Mouse (Mus musculus) ES-Bruce4 (cell line): ENCODE results near the gene Magi1. TPM values are rescaled to one million over a fixed set of nuclear protein-coding genes. Genes with fewer than 3 reads are reported as not detected.

Source experiments
- H3K27ac ChIP-seq: 2 replicates; pipeline ENCODE4 v1.5.1; 2012; ENCODE audit warnings: low read length, inconsistent platforms; ENCODE audit not compliant: insufficient read depth
- H3K27me3 ChIP-seq: 2 replicates; pipeline ENCODE4 v1.6.1; 2012; ENCODE audit warnings: mild to moderate bottlenecking, low read length, inconsistent platforms; ENCODE audit not compliant: control insufficient read depth, poor library complexity, insufficient read depth, severe bottlenecking
- H3K36me3 ChIP-seq: 2 replicates; pipeline ENCODE4 v1.6.1; 2012; ENCODE audit warnings: inconsistent platforms, mild to moderate bottlenecking, low read length, moderate library complexity; ENCODE audit not compliant: control insufficient read depth, poor library complexity, insufficient read depth, severe bottlenecking
- H3K4me1 ChIP-seq: one replicate; pipeline ENCODE4 v1.8.1; 2011; ENCODE audit warnings: low read length; ENCODE audit not compliant: control insufficient read depth, insufficient read depth
- H3K4me3 ChIP-seq: 2 replicates; pipeline ENCODE4 v1.5.1; 2011; ENCODE audit warnings: low read depth, mild to moderate bottlenecking, low read length
- H3K9ac ChIP-seq: 2 replicates; pipeline ENCODE4 v1.6.1; 2012; ENCODE audit warnings: low read depth, mild to moderate bottlenecking, inconsistent platforms; ENCODE audit not compliant: poor library complexity, severe bottlenecking
- H3K9me3 ChIP-seq: replicated peaks from 2 replicates; pipeline ENCODE4 v1.6.1; 2012; ENCODE audit warnings: mild to moderate bottlenecking, low read length, inconsistent platforms; ENCODE audit not compliant: control insufficient read depth, poor library complexity, insufficient read depth, severe bottlenecking
- CTCF ChIP-seq: IDR thresholded peaks from one replicate; pipeline ENCODE4 v1.8.1; 2011; ENCODE audit warnings: low read depth, low read length
- EP300 ChIP-seq: IDR thresholded peaks from 2 replicates; pipeline ENCODE4 v1.6.1; 2011; ENCODE audit warnings: low read depth, low read length; ENCODE audit not compliant: insufficient read depth
- POLR2A ChIP-seq: IDR thresholded peaks from one replicate; pipeline ENCODE4 v1.8.1; 2011; ENCODE audit warnings: low read length; ENCODE audit not compliant: insufficient read depth
- polyA plus RNA-seq: library from polyadenylated mRNA; stranded (reverse); fragments of >200 nt; gene quantifications from 2 replicates; pipeline ENCODE4 v1.2.4, GENCODE M21; 2011; ENCODE audit warnings: low read depth; ENCODE audit not compliant: missing spikeins, insufficient read depth, insufficient read length

The Magi1 gene
- polyA plus RNA-seq, 1 experiment = 22.4 TPM

DNA sequence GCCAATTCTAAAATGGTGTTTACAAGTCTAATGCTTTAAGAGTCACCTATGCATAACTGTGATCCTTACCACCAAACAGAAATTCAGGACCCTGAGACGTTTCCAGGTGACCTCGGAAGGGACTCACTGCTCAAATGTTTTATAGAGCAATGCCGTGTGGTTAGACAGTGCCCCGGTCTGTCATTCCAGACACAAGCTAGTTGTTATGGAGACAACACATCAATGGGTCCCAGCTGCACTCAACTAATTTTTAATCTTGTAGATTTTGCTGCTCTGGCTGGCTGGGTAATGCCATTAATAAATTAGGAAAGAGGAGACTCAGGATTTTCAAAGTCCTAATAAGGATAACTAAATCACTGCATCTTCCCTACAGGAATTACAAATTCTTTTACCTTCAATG is 151.7 kb downstream of the Magi1 start:
- no peaks in the 10 kb centered on the region for H3K4me1 ChIP-seq
- H3K9ac ChIP-seq = no peak overlapping the region
- H3K27me3 ChIP-seq = no peaks in the 10 kb centered on the region
- TF ChIP-seq EP300 (no peak), CTCF (no peak), POLR2A (no peak)
- H3K36me3 ChIP-seq = no peaks in the 10 kb centered on the region
- H3K27ac ChIP-seq = no peak overlapping the region
- H3K9me3 ChIP-seq = no peaks in the 10 kb centered on the region
- H3K4me3 ChIP-seq = no peak overlapping the region

- Histone ChIP-seq H3K27ac (no peak overlapping the region), H3K9ac (no peak overlapping the region), H3K4me3 (no peak overlapping the region), H3K9me3 (no peaks in the 10 kb centered on the region), H3K36me3 (no peaks in the 10 kb centered on the region), H3K27me3 (no peaks in the 10 kb centered on the region), H3K4me1 (no peaks in the 10 kb centered on the region)
- TF ChIP-seq POLR2A = no peak
- no peak for TF ChIP-seq EP300
Observed at GRCm38 (mm10) chr6:94130389-94130788, 153.3 kb downstream of the Magi1 start.

DNA sequence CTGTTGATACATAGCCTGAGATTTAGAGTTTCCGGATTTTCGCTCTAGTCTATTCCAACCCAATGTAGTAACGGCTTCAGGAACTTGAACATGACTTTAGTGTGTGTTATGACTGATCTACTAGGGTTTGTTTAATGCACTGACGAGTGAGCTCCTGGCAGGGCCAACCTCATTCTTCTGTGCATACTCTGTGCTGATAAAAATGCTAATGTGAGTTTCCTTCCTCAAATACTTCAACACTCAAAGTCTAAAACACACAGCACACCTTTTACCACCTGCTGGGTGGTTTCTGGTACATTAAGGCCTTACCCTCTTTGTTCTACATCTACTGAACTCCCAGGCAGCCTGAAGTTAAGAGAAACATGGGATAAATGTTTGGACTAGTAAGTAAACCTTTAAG is 157.0 kb downstream of the Magi1 start:
- TF ChIP-seq POLR2A (no peak), CTCF (no peak), EP300 (no peak)
- Histone ChIP-seq H3K4me1 (no peaks in the 10 kb centered on the region), H3K27ac (no peak overlapping the region), H3K36me3 (no peaks in the 10 kb centered on the region), H3K9ac (no peak overlapping the region), H3K4me3 (no peak overlapping the region), H3K9me3 (no peaks in the 10 kb centered on the region), H3K27me3 (no peaks in the 10 kb centered on the region)

GRCm38 (mm10) chr6:94125144-94125543 is 158.6 kb downstream of the Magi1 start:
- Histone ChIP-seq H3K9ac (no peak overlapping the region), H3K4me1 (no peaks in the 10 kb centered on the region), H3K36me3 (no peaks in the 10 kb centered on the region), H3K27me3 (no peaks in the 10 kb centered on the region), H3K9me3 (no peaks in the 10 kb centered on the region), H3K4me3 (no peak overlapping the region), H3K27ac (no peak overlapping the region)
- TF ChIP-seq EP300 (no peak), POLR2A (no peak), CTCF (no peak)

DNA sequence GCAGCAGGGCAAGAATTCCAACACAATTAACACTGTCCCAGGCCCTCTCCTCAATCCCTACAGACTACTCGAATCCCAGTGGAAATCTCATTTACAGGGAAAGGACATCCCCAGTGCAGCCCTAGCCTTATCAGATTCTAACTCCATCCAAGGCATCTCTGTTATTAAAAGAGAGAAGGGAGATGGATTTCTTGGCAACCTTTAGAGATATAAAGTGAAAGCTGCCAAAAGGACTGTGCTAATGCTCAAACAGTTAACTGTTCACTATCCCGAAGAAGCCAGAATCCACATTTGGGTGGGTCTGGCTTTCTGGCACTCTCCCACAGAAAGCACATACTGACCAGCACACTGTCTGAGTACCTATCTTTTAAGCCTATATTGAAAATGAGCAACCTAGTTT is 159.4 kb downstream of the Magi1 start:
- no peak overlapping the region for H3K4me3 ChIP-seq
- H3K27me3 ChIP-seq = no peaks in the 10 kb centered on the region
- H3K4me1 ChIP-seq = no peaks in the 10 kb centered on the region

DNA sequence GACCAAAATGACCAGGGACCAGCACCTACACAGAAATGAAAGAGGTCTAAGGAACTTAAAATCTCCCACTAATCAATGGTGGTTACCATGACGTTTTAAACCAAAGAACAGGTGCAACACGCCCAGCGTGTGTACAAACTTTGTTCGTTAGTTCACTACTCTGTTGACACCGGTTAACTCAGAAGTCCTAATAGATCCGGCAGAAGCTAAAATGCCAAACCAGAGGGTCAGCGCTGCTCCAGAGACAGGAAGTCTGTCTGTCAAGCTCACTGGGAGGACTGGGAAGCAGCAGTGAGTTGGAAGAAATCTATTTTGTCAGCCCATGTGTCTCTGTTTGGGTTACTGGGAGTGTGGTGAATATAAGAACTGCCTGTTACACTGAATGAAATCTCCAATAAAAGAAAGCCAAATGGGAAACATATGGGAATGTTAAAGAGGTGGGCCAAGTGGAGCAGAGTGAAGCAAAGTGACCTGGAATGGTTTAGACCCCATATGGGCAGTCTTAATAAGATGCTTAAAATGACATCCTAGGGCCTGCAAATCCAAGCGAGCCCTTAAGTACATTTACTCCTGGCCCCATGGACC is 161.1 kb downstream of the Magi1 start:
- H3K27ac ChIP-seq = no peak overlapping the region

More for the DNA sequence above, 159.4 kb downstream of the Magi1 start:
- no peak overlapping the region for H3K27ac ChIP-seq
- H3K9ac ChIP-seq = no peak overlapping the region
- no peaks in the 10 kb centered on the region for H3K9me3 ChIP-seq
- TF ChIP-seq CTCF = no peak
- no peak for TF ChIP-seq POLR2A
- no peak for TF ChIP-seq EP300
- no peaks in the 10 kb centered on the region for H3K36me3 ChIP-seq

More for the DNA sequence above, 161.1 kb downstream of the Magi1 start:
- H3K9me3 ChIP-seq = no peaks in the 10 kb centered on the region
- H3K4me1 ChIP-seq = no peaks in the 10 kb centered on the region
- H3K36me3 ChIP-seq = no peaks in the 10 kb centered on the region
- TF ChIP-seq POLR2A (no peak), CTCF (no peak), EP300 (no peak)
- no peak overlapping the region for H3K4me3 ChIP-seq
- H3K27me3 ChIP-seq = no peaks in the 10 kb centered on the region
- H3K9ac ChIP-seq = no peak overlapping the region
